Comparison of ENCODE assay signal across 7 mouse cellular contexts in the genomic region with DNA sequence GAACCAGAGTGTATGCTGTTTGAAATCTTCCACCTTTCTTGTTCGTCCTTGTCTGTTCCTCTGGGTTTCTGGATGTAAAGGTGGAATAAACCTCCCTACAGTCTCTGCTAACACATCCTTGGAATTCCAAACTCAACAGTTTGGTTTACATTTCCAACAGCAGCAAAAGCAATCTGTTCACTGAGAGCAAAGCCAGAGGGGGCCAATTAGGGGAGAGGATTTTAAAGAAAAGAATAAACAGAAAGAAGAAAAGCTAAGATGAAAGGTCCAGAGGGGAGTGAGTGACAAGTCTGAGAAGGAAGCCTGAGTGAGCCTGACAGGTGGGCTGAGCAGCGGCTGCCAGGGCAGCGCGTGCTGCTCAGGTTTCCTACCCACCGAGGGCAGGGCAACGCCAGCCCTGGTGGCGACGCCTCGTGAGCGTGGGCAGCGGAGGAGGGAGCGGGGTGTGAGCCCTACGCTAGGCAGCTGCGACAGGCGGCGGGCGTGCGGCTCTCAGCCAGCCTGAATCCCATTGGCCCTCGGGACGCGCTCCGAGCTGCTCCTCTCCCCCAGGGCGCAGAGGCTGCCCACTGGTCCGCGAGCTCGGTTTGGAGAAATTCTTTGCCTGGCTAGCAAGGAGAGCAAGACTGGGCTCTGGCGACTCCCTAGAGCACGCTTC. TPM values are rescaled to one million over a fixed set of nuclear protein-coding genes. Genes with fewer than 3 reads are reported as not detected.
DNase-seq lines count a peak whose midpoint lies in the region; ATAC-seq and TF ChIP-seq lines count a peak whose summit lies in the region.

Vwc2 (plus strand) TSS at position 648 of the 658 bp plus-strand sequence.

- H3K27ac ChIP-seq in lung, embryonic 15.5 days = no peak within 1 kb of the TSS
- no peak within 1 kb of the TSS for H3K27ac ChIP-seq in forebrain, embryonic 11.5 days (ENCODE audit: low read depth, low read length)
- no peak within 1 kb of the TSS; the same call in 1 of the 2 replicates for H3K27ac ChIP-seq in layer of hippocampus, adult 2 months
- H3K27ac ChIP-seq in midbrain, embryonic 14.5 days (replicated peaks; ENCODE audit: low read depth, low read length) = peak within 1 kb of the TSS; percentile 66

- TF ChIP-seq CTCF in layer of hippocampus, adult 2 months (conservative IDR thresholded peaks at IDR 0.05) = no peak

- peaks cover 34% of the 10 kb centered on the region for H3K4me1 ChIP-seq in lung, embryonic 15.5 days
- peaks cover 13% of the 10 kb centered on the region; the same call in 1 of the 2 replicates for H3K4me1 ChIP-seq in forebrain, embryonic 11.5 days (replicated peaks; ENCODE audit: control insufficient read depth, insufficient read depth, low read length)
- peaks cover 22% of the 10 kb centered on the region; the same call in 1 of the 2 replicates for H3K4me1 ChIP-seq in midbrain, embryonic 14.5 days (ENCODE audit: control insufficient read depth, insufficient read depth, low read length)

- no peak within 1 kb of the TSS for H3K9ac ChIP-seq in lung, embryonic 15.5 days
- peak within 1 kb of the TSS; percentile 50 for H3K9ac ChIP-seq in forebrain, embryonic 11.5 days (ENCODE audit: low read length)
- peak within 1 kb of the TSS; percentile 59 for H3K9ac ChIP-seq in midbrain, embryonic 14.5 days (replicated peaks; ENCODE audit: low read length)

- no peaks in the 10 kb centered on the region for H3K36me3 ChIP-seq in lung, embryonic 15.5 days
- H3K36me3 ChIP-seq in forebrain, embryonic 11.5 days (ENCODE audit: control insufficient read depth, insufficient read depth, low read length) = no peaks in the 10 kb centered on the region
- H3K36me3 ChIP-seq in midbrain, embryonic 14.5 days (ENCODE audit: control insufficient read depth, insufficient read depth, low read length) = no peaks in the 10 kb centered on the region

- peak within 1 kb of the TSS; percentile 47 for H3K4me3 ChIP-seq in lung, embryonic 15.5 days
- H3K4me3 ChIP-seq in forebrain, embryonic 11.5 days (ENCODE audit: low read depth, low read length) = peak within 1 kb of the TSS; percentile 45
- peak within 1 kb of the TSS; percentile 53 for H3K4me3 ChIP-seq in layer of hippocampus, adult 2 months
- H3K4me3 ChIP-seq in midbrain, embryonic 14.5 days (replicated peaks; ENCODE audit: low read depth, low read length) = peak within 1 kb of the TSS; percentile 56

- WGBS in lung, embryonic 15.5 days = under 1% methylated on average over 28 of the region's 28 CpGs
- WGBS in forebrain, embryonic 11.5 days = under 1% methylated on average over 28 of the region's 28 CpGs
- WGBS in midbrain, embryonic 14.5 days = under 1% methylated on average over 28 of the region's 28 CpGs

- no peak for DNase-seq in lung, adult 18-20 months
- peak; percentile 74 for DNase-seq in forebrain, embryonic 11.5 days (ENCODE audit: low spot score)
- peak; percentile 29 to 30 for DNase-seq in layer of hippocampus, adult 2 months (ENCODE audit: low spot score in 2 of 2)
- peak; percentile 74 for DNase-seq in midbrain, embryonic 14.5 days
- no peak for DNase-seq in natural killer cell, adult 2 months (ENCODE audit: low spot score in 2 of 2)
- no peak for DNase-seq in cerebellum, adult 11-12 months

- H3K9me3 ChIP-seq in lung, embryonic 15.5 days = no peaks in the 10 kb centered on the region
- H3K9me3 ChIP-seq in forebrain, embryonic 11.5 days (ENCODE audit: control insufficient read depth, low read length) = no peaks in the 10 kb centered on the region
- H3K9me3 ChIP-seq in midbrain, embryonic 14.5 days (ENCODE audit: control insufficient read depth, low read length) = no peaks in the 10 kb centered on the region

- peaks cover 47% of the 10 kb centered on the region for H3K27me3 ChIP-seq in lung, embryonic 15.5 days
- peaks cover 34% of the 10 kb centered on the region for H3K27me3 ChIP-seq in forebrain, embryonic 11.5 days (ENCODE audit: control insufficient read depth, insufficient read depth, low read length)
- H3K27me3 ChIP-seq in midbrain, embryonic 14.5 days (ENCODE audit: control insufficient read depth, insufficient read depth, low read length) = peaks cover 36% of the 10 kb centered on the region

- ATAC-seq in lung, embryonic 15.5 days (ENCODE audit: borderline replicate concordance, extremely low read depth, low FRiP score, low TSS enrichment) = peak; percentile 54; the same call in 1 of the 2 replicates
- ATAC-seq in forebrain, embryonic 11.5 days (replicated peaks; ENCODE audit: low FRiP score) = peak; percentile 66
- peak; percentile 26; the same call in 1 of the 2 replicates for ATAC-seq in midbrain, embryonic 14.5 days (ENCODE audit: low FRiP score, low TSS enrichment)

- peak within 1 kb of the TSS; percentile 96 for H3K4me2 ChIP-seq in lung, embryonic 15.5 days
- H3K4me2 ChIP-seq in forebrain, embryonic 11.5 days (ENCODE audit: low read depth, low read length, severe bottlenecking) = peak within 1 kb of the TSS; percentile 96
- peak within 1 kb of the TSS; percentile 95 for H3K4me2 ChIP-seq in midbrain, embryonic 14.5 days (ENCODE audit: low read length)

RNA-seq across cellular contexts. Expression of gene Vwc2, which starts in this region (rescaled TPM):
- 1.7 and 1.9 TPM in 2 replicates for polyA plus RNA-seq in lung, embryonic 15.5 days (2015; fragmentation: Nextera tagmentation; extraction: Ambion mirVana)
- 2.6 and 2.9 TPM in 2 replicates for polyA plus RNA-seq in forebrain, embryonic 11.5 days (2014; fragmentation: Nextera tagmentation; extraction: Ambion mirVana)
- total RNA-seq in layer of hippocampus, adult 2 months (2021) = 1 to 10 TPM; 4.4 to 5.5 TPM
- polyA plus RNA-seq in midbrain, embryonic 14.5 days (2014; fragmentation: Nextera tagmentation; extraction: Ambion mirVana) = 9.9 and 13.0 TPM in 2 replicates

Comparison
In these comparisons a context has a peak if more than half of its experiments do, and no peak if none do; other contexts are left out.
1. DNase-seq: peak in forebrain, embryonic 11.5 days (single experiment), layer of hippocampus, adult 2 months (2 of 2) and midbrain, embryonic 14.5 days (single experiment); none in lung, adult 18-20 months (0 of 2), natural killer cell, adult 2 months (0 of 2) and cerebellum, adult 11-12 months (single experiment).
2. Peak in every context shown above with its lines, with median percentiles within 50 percentile points of each other: ATAC-seq, H3K4me2 ChIP-seq and H3K4me3 ChIP-seq.